Mouse (Mus musculus): ENCODE data around the gene Arpc3.
"Not testable (repeated sequence)": the region's sequence is repeated elsewhere in the genome, so short reads cannot be mapped to it uniquely, and the experiment has no call there.

Arpc3 gene

GRCm38 (mm10) chr5:122439400-122440094, 47.9 kb downstream of the Arpc3 start:
- no peak for DNase-seq (ENCODE audit: low spot score)

- no peak for DNase-seq (ENCODE audit: low spot score)
Measured at GRCm38 (mm10) chr5:122440095-122440630, 48.5 kb downstream of the Arpc3 start.

- no peak for DNase-seq (ENCODE audit: low spot score)
Measured at GRCm38 (mm10) chr5:122444492-122444891, 52.8 kb downstream of the Arpc3 start.

GRCm38 (mm10) chr5:122445051-122445610, 53.5 kb downstream of the Arpc3 start:
- no peak for DNase-seq (ENCODE audit: low spot score)

- no peak for DNase-seq (ENCODE audit: low spot score)
Measured at GRCm38 (mm10) chr5:122447857-122448256, 56.2 kb downstream of the Arpc3 start.

- no peak for DNase-seq (ENCODE audit: low spot score)
Measured at GRCm38 (mm10) chr5:122448869-122449268, 57.2 kb downstream of the Arpc3 start.

GRCm38 (mm10) chr5:122449946-122450345, 58.3 kb downstream of the Arpc3 start:
- DNase-seq (ENCODE audit: low spot score) = no peak

- DNase-seq (ENCODE audit: low spot score) = no peak
Measured at GRCm38 (mm10) chr5:122450913-122451317, 59.2 kb downstream of the Arpc3 start.

GRCm38 (mm10) chr5:122451324-122451723, 59.6 kb downstream of the Arpc3 start:
- no peak for DNase-seq (ENCODE audit: low spot score)

GRCm38 (mm10) chr5:122452194-122452593, 60.5 kb downstream of the Arpc3 start:
- DNase-seq (ENCODE audit: low spot score) = no peak

GRCm38 (mm10) chr5:122453188-122453587, 61.5 kb downstream of the Arpc3 start:
- DNase-seq (ENCODE audit: low spot score) = no peak

- DNase-seq (ENCODE audit: low spot score) = no peak
Measured at GRCm38 (mm10) chr5:122454442-122454841, 62.8 kb downstream of the Arpc3 start.

GRCm38 (mm10) chr5:122454883-122455282, 63.2 kb downstream of the Arpc3 start:
- DNase-seq (ENCODE audit: low spot score) = no peak

GRCm38 (mm10) chr5:122455584-122455983, 63.9 kb downstream of the Arpc3 start:
- no peak for DNase-seq (ENCODE audit: low spot score)

- not testable (repeated sequence) for DNase-seq (ENCODE audit: low spot score)
Measured at GRCm38 (mm10) chr5:122457054-122457453, 65.4 kb downstream of the Arpc3 start.

- no peak for DNase-seq (ENCODE audit: low spot score)
Measured at GRCm38 (mm10) chr5:122458066-122458465, 66.4 kb downstream of the Arpc3 start.

GRCm38 (mm10) chr5:122459335-122459734, 67.7 kb downstream of the Arpc3 start:
- no peak for DNase-seq (ENCODE audit: low spot score)

GRCm38 (mm10) chr5:122460656-122461055, 69.0 kb downstream of the Arpc3 start:
- no peak for DNase-seq (ENCODE audit: low spot score)

GRCm38 (mm10) chr5:122461431-122461830, 69.8 kb downstream of the Arpc3 start:
- no peak for DNase-seq (ENCODE audit: low spot score)

Measured in T-cell, adult 2 months (primary cell).